ENCODE assay signal across 8 mouse cellular contexts in genomic region chr16:64770521-64771430, GRCm38 (mm10). TPM values are rescaled to one million over a fixed set of nuclear protein-coding genes. Genes with fewer than 3 reads are reported as not detected.
A peak's percentile ranks its signal among the peaks of the same experiment; 100 is the strongest.
DNase-seq lines count a peak whose midpoint lies in the region; ATAC-seq lines count a peak whose summit lies in the region.

TSS of gene 4930453N24Rik (minus strand) at chr16:64771161.

- peak; percentile 91 for ATAC-seq in erythroid progenitor cell, adult 5-6 weeks (replicated peaks; ENCODE audit: low FRiP score, poor library complexity, severe bottlenecking)
- peak; percentile 71; the same call in 1 of the 2 replicates for ATAC-seq in heart, embryonic 13.5 days (ENCODE audit: extremely low read depth, insufficient number of reproducible peaks, low FRiP score, low TSS enrichment)
- ATAC-seq in liver, embryonic 12.5 days: peak; percentile 94
- peak; percentile 90 for ATAC-seq in stomach, embryonic 15.5 days (ENCODE audit: insufficient read depth, low FRiP score, low read depth)

- DNase-seq in CD4-positive helper T cell, adult 2 months (ENCODE audit: low read depth, low spot score): peak; percentile 87
- peak; percentile 82 for DNase-seq in brain, embryonic 18.5 days (ENCODE audit: low read depth, low spot score)
- DNase-seq in kidney, postnatal 10 days: peak; percentile 93
- peak; percentile 82 to 85 for DNase-seq in natural killer cell, adult 2 months (ENCODE audit: low spot score in 2 of 2)

- H3K9me3 ChIP-seq in heart, embryonic 13.5 days: no peaks in the 10 kb centered on the region
- H3K9me3 ChIP-seq in liver, embryonic 12.5 days (replicated peaks): no peaks in the 10 kb centered on the region
- H3K9me3 ChIP-seq in stomach, embryonic 15.5 days: no peaks in the 10 kb centered on the region

- H3K4me1 ChIP-seq in heart, embryonic 13.5 days: peaks cover 9% of the 10 kb centered on the region
- H3K4me1 ChIP-seq in liver, embryonic 12.5 days: peaks cover 12% of the 10 kb centered on the region
- no peaks in the 10 kb centered on the region for H3K4me1 ChIP-seq in stomach, embryonic 15.5 days

- H3K27me3 ChIP-seq in heart, embryonic 13.5 days (replicated peaks): 0 out of 2 replicates have a peak, but pooled peaks cover 5% of the 10 kb centered on the region
- H3K27me3 ChIP-seq in liver, embryonic 12.5 days (replicated peaks): no peaks in the 10 kb centered on the region
- no peaks in the 10 kb centered on the region for H3K27me3 ChIP-seq in stomach, embryonic 15.5 days (replicated peaks)

- H3K4me3 ChIP-seq in heart, embryonic 13.5 days: peak within 1 kb of the TSS; percentile 92
- peak within 1 kb of the TSS; percentile 88 for H3K4me3 ChIP-seq in liver, embryonic 12.5 days
- H3K4me3 ChIP-seq in stomach, embryonic 15.5 days (replicated peaks): peak within 1 kb of the TSS; percentile 88

- peak within 1 kb of the TSS; percentile 96 for H3K9ac ChIP-seq in heart, embryonic 13.5 days
- peak within 1 kb of the TSS; percentile 90 for H3K9ac ChIP-seq in liver, embryonic 12.5 days
- H3K9ac ChIP-seq in stomach, embryonic 15.5 days: peak within 1 kb of the TSS; percentile 72

- H3K36me3 ChIP-seq in heart, embryonic 13.5 days: peaks cover 15% of the 10 kb centered on the region
- peaks cover 20% of the 10 kb centered on the region for H3K36me3 ChIP-seq in liver, embryonic 12.5 days
- H3K36me3 ChIP-seq in stomach, embryonic 15.5 days: no peaks in the 10 kb centered on the region

- WGBS in heart, embryonic 13.5 days: 2% methylated on average over 72 of the region's 72 CpGs
- 2% methylated on average over 72 of the region's 72 CpGs for WGBS in liver, embryonic 12.5 days (ENCODE audit: insufficient replicate concordance)
- WGBS in stomach, embryonic 15.5 days: 2% methylated on average over 72 of the region's 72 CpGs

- peak within 1 kb of the TSS; percentile 82 for H3K27ac ChIP-seq in heart, embryonic 13.5 days (replicated peaks)
- H3K27ac ChIP-seq in liver, embryonic 12.5 days: peak within 1 kb of the TSS; percentile 73
- peak within 1 kb of the TSS; percentile 89 for H3K27ac ChIP-seq in stomach, embryonic 15.5 days

- H3K4me2 ChIP-seq in heart, embryonic 13.5 days: peak within 1 kb of the TSS; percentile 74
- H3K4me2 ChIP-seq in liver, embryonic 12.5 days: peak within 1 kb of the TSS; percentile 76
- peak within 1 kb of the TSS; percentile 48 for H3K4me2 ChIP-seq in stomach, embryonic 15.5 days

RNA-seq across cellular contexts. Expression of gene 4930453N24Rik, which starts in this region (rescaled TPM):
- 14.1 and 28.5 TPM in 2 replicates for total RNA-seq in erythroid progenitor cell, adult 5-6 weeks (2015; ENCODE audit: low replicate concordance)
- total RNA-seq in erythroid progenitor cell, adult 5-6 weeks (2017; ENCODE audit: low replicate concordance): 17.5 and 21.8 TPM in 2 replicates
- 12.9 and 16.0 TPM in 2 replicates for polyA plus RNA-seq in heart, embryonic 13.5 days (2015; fragmentation: Nextera tagmentation; extraction: Ambion mirVana)
- 13.7 and 15.1 TPM in 2 replicates for polyA plus RNA-seq in liver, embryonic 12.5 days (2016; fragmentation: Nextera tagmentation; extraction: Ambion mirVana)
- 19.0 and 21.1 TPM in 2 replicates for polyA plus RNA-seq in stomach, embryonic 15.5 days (2015; fragmentation: Nextera tagmentation; extraction: Ambion mirVana)

Comparison
In these comparisons a context has a peak if more than half of its experiments do, and no peak if none do; other contexts are left out.
1. Peak in every context shown above with its lines: DNase-seq, ATAC-seq, H3K4me3 ChIP-seq and H3K27ac ChIP-seq.